Mouse (Mus musculus): Measurements from ENCODE around the gene Arl5c.

Gene Arl5c

GRCm38 (mm10) chr11:98034061-98034460, 38.1 kb upstream of the Arl5c start:
- H3K36me3 ChIP-seq (ENCODE audit: insufficient read depth, low read length): peaks cover 37% of the 10 kb centered on the region
- peaks cover 71% of the 10 kb centered on the region for H3K4me1 ChIP-seq (replicated peaks; ENCODE audit: low read depth, low read length)
- no peak overlapping the region for H3K4me3 ChIP-seq (replicated peaks; ENCODE audit: low read length)
- H3K27me3 ChIP-seq (ENCODE audit: insufficient read depth, low read length): peaks cover 27% of the 10 kb centered on the region
- no peak for TF ChIP-seq NANOG (IDR thresholded peaks at IDR 0.05; ENCODE audit: borderline replicate concordance, low read length)
- no peak for TF ChIP-seq CTCF (conservative IDR thresholded peaks at IDR 0.05; ENCODE audit: low read length)
- TF ChIP-seq POU5F1 (IDR thresholded peaks at IDR 0.05; ENCODE audit: borderline replicate concordance, low read length): no peak
- H3K9me3 ChIP-seq (ENCODE audit: low read length): no peaks in the 10 kb centered on the region

DNA sequence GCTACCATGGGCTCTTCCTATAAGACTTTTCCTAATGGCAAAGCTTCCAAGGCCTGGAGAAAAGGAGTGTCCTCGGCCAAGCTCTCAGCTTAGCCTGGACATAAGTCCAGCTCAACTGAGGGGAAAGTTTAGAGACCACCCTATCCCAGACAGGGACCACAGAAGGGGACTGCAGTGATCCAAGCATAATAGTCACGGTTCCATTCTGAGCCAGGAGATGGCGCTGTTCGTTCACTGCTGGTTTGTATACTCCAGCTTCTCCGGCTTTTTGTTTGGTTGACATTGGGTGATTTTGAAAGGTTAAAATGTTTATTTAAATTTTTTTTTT, 35.4 kb upstream of the Arl5c start:
- peaks cover 59% of the 10 kb centered on the region for H3K4me1 ChIP-seq (replicated peaks; ENCODE audit: low read depth, low read length)
- H3K4me3 ChIP-seq (replicated peaks; ENCODE audit: low read length): no peak overlapping the region
- peaks cover 41% of the 10 kb centered on the region for H3K36me3 ChIP-seq (ENCODE audit: insufficient read depth, low read length)
- no peaks in the 10 kb centered on the region for H3K9me3 ChIP-seq (ENCODE audit: low read length)
- TF ChIP-seq POU5F1 (IDR thresholded peaks at IDR 0.05; ENCODE audit: borderline replicate concordance, low read length): no peak
- TF ChIP-seq CTCF (conservative IDR thresholded peaks at IDR 0.05; ENCODE audit: low read length): peak; percentile 82
- no peak for TF ChIP-seq NANOG (IDR thresholded peaks at IDR 0.05; ENCODE audit: borderline replicate concordance, low read length)
- peaks cover 19% of the 10 kb centered on the region for H3K27me3 ChIP-seq (ENCODE audit: insufficient read depth, low read length)

DNA sequence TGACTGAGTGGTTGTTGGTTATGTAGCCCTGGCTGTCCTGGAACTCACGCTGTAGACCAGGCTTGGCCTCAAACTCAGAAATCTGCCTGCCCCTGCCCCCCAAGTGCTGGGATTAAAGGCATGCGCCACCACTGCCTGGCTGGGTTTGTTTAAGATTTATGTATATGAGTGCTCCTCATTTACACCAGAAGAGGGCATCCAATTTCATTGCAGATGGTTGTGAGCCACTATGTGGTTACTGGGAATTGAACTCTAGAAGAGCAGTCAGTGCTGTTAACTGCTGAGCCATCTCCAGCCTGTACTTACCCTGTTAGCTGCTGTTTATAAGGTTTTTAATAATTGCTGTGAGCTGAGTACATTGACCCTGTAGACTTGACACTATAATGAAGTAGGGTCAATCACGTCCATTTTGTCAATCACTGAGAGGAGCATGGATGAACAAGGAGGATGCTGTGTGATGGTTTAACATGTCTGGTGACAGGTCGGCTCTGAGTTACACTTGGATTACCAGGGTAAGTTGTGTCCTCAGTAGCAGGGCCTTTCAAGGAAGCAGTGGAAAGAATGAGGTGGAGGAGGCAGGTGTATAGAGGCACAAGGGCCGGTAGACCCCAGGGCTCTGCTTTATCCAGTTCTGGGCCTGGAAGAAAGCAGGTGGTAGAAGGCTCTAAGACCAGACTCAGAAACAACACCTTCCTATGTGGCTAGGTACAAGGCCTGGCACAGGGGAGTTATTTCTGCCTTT, 34.9 kb upstream of the Arl5c start:
- H3K9me3 ChIP-seq (ENCODE audit: low read length): no peaks in the 10 kb centered on the region
- H3K27me3 ChIP-seq (ENCODE audit: insufficient read depth, low read length): peaks cover 14% of the 10 kb centered on the region
- no peak overlapping the region for H3K4me3 ChIP-seq (replicated peaks; ENCODE audit: low read length)
- TF ChIP-seq POU5F1 (IDR thresholded peaks at IDR 0.05; ENCODE audit: borderline replicate concordance, low read length) (no peak), CTCF (conservative IDR thresholded peaks at IDR 0.05; ENCODE audit: low read length) (no peak), NANOG (IDR thresholded peaks at IDR 0.05; ENCODE audit: borderline replicate concordance, low read length) (no peak)
- H3K36me3 ChIP-seq (ENCODE audit: insufficient read depth, low read length): peaks cover 41% of the 10 kb centered on the region
- H3K4me1 ChIP-seq (replicated peaks; ENCODE audit: low read depth, low read length): peaks cover 58% of the 10 kb centered on the region

- Histone ChIP-seq H3K9me3 (ENCODE audit: low read length) (no peaks in the 10 kb centered on the region), H3K27me3 (ENCODE audit: insufficient read depth, low read length) (no peaks in the 10 kb centered on the region), H3K36me3 (ENCODE audit: insufficient read depth, low read length) (peaks cover 41% of the 10 kb centered on the region), H3K4me1 (replicated peaks; ENCODE audit: low read depth, low read length) (peaks cover 64% of the 10 kb centered on the region), H3K4me3 (replicated peaks; ENCODE audit: low read length) (peak overlapping the region; percentile 100)
- TF ChIP-seq CTCF (conservative IDR thresholded peaks at IDR 0.05; ENCODE audit: low read length) (no peak), POU5F1 (IDR thresholded peaks at IDR 0.05; ENCODE audit: borderline replicate concordance, low read length) (no peak), NANOG (IDR thresholded peaks at IDR 0.05; ENCODE audit: borderline replicate concordance, low read length) (no peak)
These were observed 31.8 kb upstream of the Arl5c start for GRCm38 (mm10) chr11:98027785-98028184.

GRCm38 (mm10) chr11:98027297-98027688, 31.3 kb upstream of the Arl5c start:
- TF ChIP-seq CTCF (conservative IDR thresholded peaks at IDR 0.05; ENCODE audit: low read length) (no peak), POU5F1 (IDR thresholded peaks at IDR 0.05; ENCODE audit: borderline replicate concordance, low read length) (no peak), NANOG (IDR thresholded peaks at IDR 0.05; ENCODE audit: borderline replicate concordance, low read length) (no peak)
- Histone ChIP-seq H3K4me3 (replicated peaks; ENCODE audit: low read length) (peak overlapping the region; percentile 100), H3K4me1 (replicated peaks; ENCODE audit: low read depth, low read length) (peaks cover 61% of the 10 kb centered on the region), H3K27me3 (ENCODE audit: insufficient read depth, low read length) (no peaks in the 10 kb centered on the region), H3K36me3 (ENCODE audit: insufficient read depth, low read length) (peaks cover 41% of the 10 kb centered on the region), H3K9me3 (ENCODE audit: low read length) (no peaks in the 10 kb centered on the region)

- H3K27me3 ChIP-seq (ENCODE audit: insufficient read depth, low read length): peaks cover 5% of the 10 kb centered on the region; the same call in 1 of the 2 replicates
These were observed 30.8 kb upstream of the Arl5c start, which contains the start of gene Rpl19 for GRCm38 (mm10) chr11:98026570-98027296. Gene Rpl19, plus strand, starts transcription at chr11:98026710.

GRCm38 (mm10) chr11:98026248-98026569, 30.2 kb upstream of the Arl5c start:
- no peaks in the 10 kb centered on the region for H3K9me3 ChIP-seq (ENCODE audit: low read length)
- peaks cover 62% of the 10 kb centered on the region for H3K4me1 ChIP-seq (replicated peaks; ENCODE audit: low read depth, low read length)
- H3K36me3 ChIP-seq (ENCODE audit: insufficient read depth, low read length): peaks cover 39% of the 10 kb centered on the region
- TF ChIP-seq POU5F1 (IDR thresholded peaks at IDR 0.05; ENCODE audit: borderline replicate concordance, low read length): no peak
- TF ChIP-seq NANOG (IDR thresholded peaks at IDR 0.05; ENCODE audit: borderline replicate concordance, low read length): no peak
- TF ChIP-seq CTCF (conservative IDR thresholded peaks at IDR 0.05; ENCODE audit: low read length): no peak
- H3K27me3 ChIP-seq (ENCODE audit: insufficient read depth, low read length): peaks cover 5% of the 10 kb centered on the region; the same call in 1 of the 2 replicates
- H3K4me3 ChIP-seq (replicated peaks; ENCODE audit: low read length): peak overlapping the region; percentile 100

More at GRCm38 (mm10) chr11:98026570-98027296, 30.8 kb upstream of the Arl5c start, which contains the start of gene Rpl19:
- peaks cover 60% of the 10 kb centered on the region for H3K4me1 ChIP-seq (replicated peaks; ENCODE audit: low read depth, low read length)
- peaks cover 41% of the 10 kb centered on the region for H3K36me3 ChIP-seq (ENCODE audit: insufficient read depth, low read length)
- H3K4me3 ChIP-seq (replicated peaks; ENCODE audit: low read length): peak within 1 kb of the TSS; percentile 100
- H3K9me3 ChIP-seq (ENCODE audit: low read length): no peaks in the 10 kb centered on the region
- TF ChIP-seq CTCF (conservative IDR thresholded peaks at IDR 0.05; ENCODE audit: low read length): no peak
- TF ChIP-seq POU5F1 (IDR thresholded peaks at IDR 0.05; ENCODE audit: borderline replicate concordance, low read length): no peak
- no peak for TF ChIP-seq NANOG (IDR thresholded peaks at IDR 0.05; ENCODE audit: borderline replicate concordance, low read length)

DNA sequence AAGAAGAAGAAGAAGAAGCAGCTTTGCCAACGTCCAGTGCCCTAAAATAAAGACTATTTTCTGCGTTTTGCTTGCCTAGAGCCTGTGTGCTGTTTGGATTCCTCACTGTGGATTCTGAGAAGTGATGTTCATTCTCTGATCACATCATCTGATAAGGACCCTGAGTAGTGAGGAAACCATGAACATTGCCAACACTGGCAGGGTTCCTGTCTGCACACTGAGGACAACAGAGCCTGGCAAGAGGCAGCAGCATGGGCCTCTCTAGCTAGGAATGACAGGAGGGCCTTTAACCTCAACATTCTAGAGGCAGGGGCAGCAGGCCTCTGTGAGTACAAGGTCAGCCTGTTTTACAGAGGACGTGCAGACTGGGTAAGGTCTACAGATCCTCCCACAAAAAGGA, 28.5 kb upstream of the Arl5c start:
- Histone ChIP-seq H3K27me3 (ENCODE audit: insufficient read depth, low read length) (peaks cover 5% of the 10 kb centered on the region; the same call in 1 of the 2 replicates), H3K9me3 (ENCODE audit: low read length) (no peaks in the 10 kb centered on the region), H3K4me1 (replicated peaks; ENCODE audit: low read depth, low read length) (peaks cover 62% of the 10 kb centered on the region), H3K36me3 (ENCODE audit: insufficient read depth, low read length) (peaks cover 22% of the 10 kb centered on the region), H3K4me3 (replicated peaks; ENCODE audit: low read length) (no peak overlapping the region)
- no peak for TF ChIP-seq NANOG (IDR thresholded peaks at IDR 0.05; ENCODE audit: borderline replicate concordance, low read length)
- no peak for TF ChIP-seq CTCF (conservative IDR thresholded peaks at IDR 0.05; ENCODE audit: low read length)
- no peak for TF ChIP-seq POU5F1 (IDR thresholded peaks at IDR 0.05; ENCODE audit: borderline replicate concordance, low read length)
